Mouse (Mus musculus) spleen, adult 2 months (tissue): ENCODE results near the gene Crhbp.

ENCODE experiments used
- CTCF ChIP-seq: fragments of 200-500 bp; IDR thresholded peaks from 2 replicates; pipeline ENCODE4 v1.5.1; 2011; ENCODE audit warnings: mild to moderate bottlenecking, inconsistent platforms; ENCODE audit not compliant: insufficient read depth, insufficient read length, insufficient replicate concordance; ENCODE audit errors: extremely low read depth
- POLR2A ChIP-seq: fragments of 200-500 bp; IDR thresholded peaks from 2 replicates; pipeline ENCODE4 v1.6.1; 2011; ENCODE audit warnings: low read depth, low read length, inconsistent platforms

GRCm38 (mm10) chr13:95484664-95485063 lies 39.9 kb upstream of the Crhbp start:
- no peak for TF ChIP-seq CTCF
- no peak for TF ChIP-seq POLR2A
